Mouse (Mus musculus) midbrain, embryonic 11.5 days (tissue): ENCODE data around the gene Fam120a. TPM values are rescaled to one million over a fixed set of nuclear protein-coding genes. Genes with fewer than 3 reads are reported as not detected.

Source experiments
- ATAC-seq: fragments of 200-750 bp; cut with Nextera tagmentation; 2 replicates; pipeline ENCODE4 v1.8.0; 2017; ENCODE audit warnings: moderate TSS enrichment, moderate library complexity; ENCODE audit not compliant: low FRiP score
- DNase-seq: peaks from one replicate; pipeline ENCODE4 v3.0.0; 2015; ENCODE audit warnings: low spot score; ENCODE audit errors: missing footprints
- H3K27ac ChIP-seq: fragments of 300-500 bp; sonication (generic); 2 replicates; pipeline ENCODE4 v1.5.1; 2014; ENCODE audit warnings: low read depth, low read length
- H3K27me3 ChIP-seq: fragments of 300-500 bp; sonication (generic); 2 replicates; pipeline ENCODE4 v1.6.1; 2014; ENCODE audit warnings: mild to moderate bottlenecking, low read length, moderate library complexity, mixed read lengths; ENCODE audit not compliant: control insufficient read depth, insufficient read depth
- H3K36me3 ChIP-seq: fragments of 300-500 bp; sonication (generic); 2 replicates; pipeline ENCODE4 v1.6.1; 2014; ENCODE audit warnings: mild to moderate bottlenecking, low read length, moderate library complexity, mixed read lengths; ENCODE audit not compliant: control insufficient read depth, insufficient read depth
- H3K4me1 ChIP-seq: fragments of 300-500 bp; sonication (generic); 2 replicates; pipeline ENCODE4 v1.6.1; 2014; ENCODE audit warnings: low read length; ENCODE audit not compliant: control insufficient read depth, insufficient read depth
- H3K4me2 ChIP-seq: fragments of 300-500 bp; sonication (generic); 2 replicates; pipeline ENCODE4 v1.6.1; 2014; ENCODE audit warnings: mild to moderate bottlenecking, moderate library complexity
- H3K4me3 ChIP-seq: fragments of 300-500 bp; sonication (generic); 2 replicates; pipeline ENCODE4 v1.5.1; 2014; ENCODE audit warnings: low read depth, low read length
- H3K9ac ChIP-seq: fragments of 300-500 bp; sonication (generic); 2 replicates; pipeline ENCODE4 v1.6.1; 2014; ENCODE audit warnings: low read length
- H3K9me3 ChIP-seq: fragments of 300-500 bp; sonication (generic); 2 replicates; pipeline ENCODE4 v1.6.1; 2016; ENCODE audit warnings: low read length; ENCODE audit not compliant: control insufficient read depth
- whole genome bisulfite sequencing: fragments of 180-500 bp; shearing (Covaris S2); extraction: QIAGEN DNeasy Blood & Tissue Kit; methylation state at CpG from one replicate; pipeline ENCODE4 v1.1.7; 2014; 5-methylcytosine and 5-hydroxymethylcytosine counted together
- polyA plus RNA-seq: library from polyadenylated mRNA; unstranded; fragments of >200 nt; fragmentation: Nextera tagmentation; extraction: Ambion mirVana; gene quantifications from 2 replicates; pipeline ENCODE4 v1.2.1, GENCODE M21; 2014

The Fam120a gene
- polyA plus RNA-seq, 1 experiment from 2014 or later, result 17.1 TPM

- H3K9ac ChIP-seq, result no peak overlapping the region
- no peak overlapping the region for H3K27ac ChIP-seq
- H3K9me3 ChIP-seq, result no peaks in the 10 kb centered on the region
- 79% methylated on average over 4 of the region's 4 CpGs for WGBS
- DNase-seq (no peak), ATAC-seq (no peak)
- H3K4me2 ChIP-seq, result no peak overlapping the region
- H3K27me3 ChIP-seq, result no peaks in the 10 kb centered on the region
- no peak overlapping the region for H3K4me3 ChIP-seq
- H3K36me3 ChIP-seq, result no peaks in the 10 kb centered on the region
- 0 out of 2 replicates have a peak, but pooled peaks cover 2% of the 10 kb centered on the region for H3K4me1 ChIP-seq
Measured at GRCm38 (mm10) chr13:48958608-48959007, 9.2 kb downstream of the Fam120a start.

GRCm38 (mm10) chr13:48954825-48955224 is 13.0 kb downstream of the Fam120a start:
- Histone ChIP-seq H3K27me3 (no peaks in the 10 kb centered on the region), H3K4me1 (no peaks in the 10 kb centered on the region; the same call in 1 of the 2 replicates), H3K9me3 (no peaks in the 10 kb centered on the region), H3K4me2 (no peak overlapping the region), H3K4me3 (no peak overlapping the region), H3K36me3 (no peaks in the 10 kb centered on the region), H3K9ac (no peak overlapping the region), H3K27ac (no peak overlapping the region)
- ATAC-seq, result no peak
- 94% methylated on average over 4 of the region's 4 CpGs for WGBS
- DNase-seq, result no peak

- no peaks in the 10 kb centered on the region for H3K9me3 ChIP-seq
- no peaks in the 10 kb centered on the region; the same call in 1 of the 2 replicates for H3K4me1 ChIP-seq
- H3K36me3 ChIP-seq, result peaks cover 2% of the 10 kb centered on the region; the same call in 1 of the 2 replicates
- DNase-seq, result no peak
- H3K4me3 ChIP-seq, result no peak overlapping the region
- no peak for ATAC-seq
- 85% methylated on average over 5 of the region's 5 CpGs for WGBS
- H3K4me2 ChIP-seq, result no peak overlapping the region
- H3K27me3 ChIP-seq, result no peaks in the 10 kb centered on the region
- H3K9ac ChIP-seq, result no peak overlapping the region
- no peak overlapping the region for H3K27ac ChIP-seq
Measured at GRCm38 (mm10) chr13:48950600-48951241, 17.1 kb downstream of the Fam120a start.

DNA sequence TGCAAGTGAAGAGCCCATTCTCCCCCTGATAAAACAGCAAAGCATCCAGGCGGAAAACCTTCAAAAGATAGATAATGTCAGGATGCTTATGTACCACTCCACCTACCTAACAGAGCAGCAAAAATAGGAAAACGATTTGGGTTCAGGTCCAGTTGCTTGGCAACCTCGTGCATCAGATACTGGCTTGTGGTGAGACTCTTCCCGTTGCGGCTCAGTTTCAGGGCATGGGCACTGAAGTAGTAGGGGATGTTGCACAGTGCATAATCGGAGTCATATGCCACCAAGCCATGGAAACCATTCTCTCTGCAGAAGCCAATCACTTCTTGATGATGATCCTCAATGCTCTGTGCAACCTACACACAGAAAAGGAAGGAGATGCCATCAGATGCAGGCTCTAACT is 18.9 kb downstream of the Fam120a start:
- Histone ChIP-seq H3K9ac (no peak overlapping the region), H3K4me3 (no peak overlapping the region), H3K36me3 (peaks cover 2% of the 10 kb centered on the region; the same call in 1 of the 2 replicates), H3K27me3 (no peaks in the 10 kb centered on the region), H3K27ac (no peak overlapping the region), H3K9me3 (no peaks in the 10 kb centered on the region), H3K4me1 (no peaks in the 10 kb centered on the region; the same call in 1 of the 2 replicates), H3K4me2 (no peak overlapping the region)
- 93% methylated on average over 6 of the region's 6 CpGs for WGBS
- DNase-seq (no peak), ATAC-seq (no peak)

GRCm38 (mm10) chr13:48944571-48944970 is 23.2 kb downstream of the Fam120a start:
- WGBS, result 94% methylated on average over 1 of the region's 1 CpGs
- Histone ChIP-seq H3K36me3 (peaks cover 2% of the 10 kb centered on the region; the same call in 1 of the 2 replicates), H3K9me3 (no peaks in the 10 kb centered on the region), H3K9ac (no peak overlapping the region), H3K4me3 (no peak overlapping the region), H3K4me1 (no peaks in the 10 kb centered on the region), H3K4me2 (no peak overlapping the region), H3K27ac (no peak overlapping the region), H3K27me3 (no peaks in the 10 kb centered on the region)
- ATAC-seq, result no peak
- no peak for DNase-seq

DNA sequence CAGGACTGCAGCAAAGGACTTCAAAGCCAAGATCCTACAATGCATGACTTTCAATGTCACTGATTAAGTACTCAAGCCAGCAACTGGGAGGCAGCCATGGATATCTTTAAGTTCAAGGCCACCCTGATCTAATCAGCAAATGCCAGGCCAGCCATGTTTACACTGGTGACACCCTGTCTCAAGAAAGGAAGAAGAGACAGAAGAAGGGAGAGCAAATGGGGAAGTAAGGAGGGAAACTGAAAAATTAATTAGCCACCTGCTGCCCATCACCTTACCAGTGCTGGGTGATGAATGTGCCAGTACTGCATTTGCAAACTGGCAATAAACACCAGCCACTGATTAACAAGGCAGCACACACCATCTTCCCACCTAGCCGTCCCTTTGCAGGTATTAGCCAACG is 25.3 kb downstream of the Fam120a start:
- no peaks in the 10 kb centered on the region for H3K36me3 ChIP-seq
- H3K4me3 ChIP-seq, result no peak overlapping the region
- WGBS, result 92% methylated on average over 2 of the region's 2 CpGs
- ATAC-seq (no peak), DNase-seq (no peak)
- H3K27ac ChIP-seq, result no peak overlapping the region
- no peaks in the 10 kb centered on the region for H3K4me1 ChIP-seq
- no peaks in the 10 kb centered on the region for H3K27me3 ChIP-seq
- H3K4me2 ChIP-seq, result no peak overlapping the region
- no peak overlapping the region for H3K9ac ChIP-seq
- no peaks in the 10 kb centered on the region for H3K9me3 ChIP-seq

DNA sequence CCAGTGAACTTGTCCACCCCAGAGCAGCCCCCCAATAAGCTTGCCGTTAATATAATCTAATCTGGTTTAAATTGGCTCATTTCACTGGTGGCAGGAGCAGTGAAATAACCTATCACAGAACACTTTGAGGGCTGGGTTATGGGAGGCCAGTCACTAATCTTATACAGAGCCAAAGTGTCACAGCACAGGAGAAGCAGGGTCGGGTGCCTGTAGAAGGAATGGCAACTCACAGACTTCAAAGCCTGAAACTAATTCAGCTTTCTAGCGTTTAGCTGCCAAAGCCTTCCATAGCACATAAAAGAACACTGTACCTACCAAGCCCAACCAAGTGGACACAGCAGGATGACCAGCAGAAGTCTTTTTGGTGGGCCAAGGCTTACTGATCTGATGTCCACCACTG is 26.0 kb downstream of the Fam120a start:
- no peak for DNase-seq

GRCm38 (mm10) chr13:48934597-48934996 is 33.2 kb downstream of the Fam120a start:
- ATAC-seq, result no peak
- DNase-seq, result no peak
- H3K27ac ChIP-seq, result no peak overlapping the region
- no peaks in the 10 kb centered on the region for H3K27me3 ChIP-seq
- H3K4me3 ChIP-seq, result no peak overlapping the region
- no peak overlapping the region for H3K9ac ChIP-seq
- no peaks in the 10 kb centered on the region for H3K9me3 ChIP-seq
- no peak overlapping the region for H3K4me2 ChIP-seq
- 90% methylated on average over 6 of the region's 6 CpGs for WGBS
- no peaks in the 10 kb centered on the region for H3K4me1 ChIP-seq
- H3K36me3 ChIP-seq, result no peaks in the 10 kb centered on the region; the same call in 1 of the 2 replicates

More for the DNA sequence above, 26.0 kb downstream of the Fam120a start:
- no peaks in the 10 kb centered on the region for H3K27me3 ChIP-seq
- no peak overlapping the region for H3K4me3 ChIP-seq
- no peak overlapping the region for H3K4me2 ChIP-seq
- 76% methylated on average over 3 of the region's 3 CpGs for WGBS
- H3K4me1 ChIP-seq, result no peaks in the 10 kb centered on the region
- no peaks in the 10 kb centered on the region for H3K9me3 ChIP-seq
- no peak overlapping the region for H3K27ac ChIP-seq
- H3K36me3 ChIP-seq, result no peaks in the 10 kb centered on the region
- ATAC-seq, result no peak
- no peak overlapping the region for H3K9ac ChIP-seq

GRCm38 (mm10) chr13:48932692-48933091 is 35.1 kb downstream of the Fam120a start:
- Histone ChIP-seq H3K4me2 (no peak overlapping the region), H3K4me3 (no peak overlapping the region), H3K36me3 (no peaks in the 10 kb centered on the region; the same call in 1 of the 2 replicates), H3K27ac (no peak overlapping the region), H3K9me3 (no peaks in the 10 kb centered on the region), H3K4me1 (no peaks in the 10 kb centered on the region), H3K9ac (no peak overlapping the region), H3K27me3 (no peaks in the 10 kb centered on the region)
- 79% methylated on average over 3 of the region's 3 CpGs for WGBS
- ATAC-seq, result no peak
- DNase-seq, result no peak
